Mouse (Mus musculus) olfactory bulb, adult 2 months (tissue): ENCODE results near the gene Rab6b.

Source experiments
- CTCF ChIP-seq: fragments of 200-500 bp; IDR thresholded peaks from 2 replicates; pipeline ENCODE4 v1.5.1; 2012; ENCODE audit warnings: low read depth, mild to moderate bottlenecking, low read length, moderate library complexity; ENCODE audit not compliant: insufficient read depth
- POLR2A ChIP-seq: fragments of 200-500 bp; IDR thresholded peaks from 2 replicates; pipeline ENCODE4 v1.6.1; 2012; ENCODE audit warnings: mild to moderate bottlenecking, low read depth, low read length, moderate library complexity; ENCODE audit not compliant: insufficient read depth

DNA sequence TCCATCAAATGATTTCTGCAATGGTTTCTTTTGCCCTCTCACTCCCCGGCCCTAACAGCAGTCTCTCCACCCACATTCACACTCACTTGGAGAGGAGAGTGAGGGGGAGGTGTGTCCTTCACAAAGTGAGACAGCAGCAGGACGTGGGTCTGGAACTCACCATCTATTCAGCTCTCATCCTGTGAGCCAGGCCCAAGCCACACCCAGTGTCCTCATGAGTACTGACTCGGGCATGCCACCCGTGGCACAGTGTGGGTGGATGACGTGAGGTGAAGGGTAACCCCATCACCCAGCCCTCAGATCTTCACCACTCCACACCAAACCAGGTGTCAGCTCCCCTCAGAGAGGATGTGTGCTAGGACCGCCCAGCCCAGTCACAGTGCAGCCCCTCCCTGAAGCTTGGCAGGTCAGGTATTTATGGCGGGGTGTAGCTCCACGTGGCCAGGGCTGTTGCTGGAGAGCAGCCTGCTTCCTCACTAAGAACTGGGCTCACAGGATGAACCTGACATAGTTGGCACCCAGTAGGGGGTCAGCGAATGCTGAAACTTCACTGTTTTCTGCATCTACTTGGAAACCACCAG lies 23.0 kb downstream of the Rab6b start:
- TF ChIP-seq POLR2A (no peak), CTCF (no peak)
